Mouse (Mus musculus) mature B cell (primary cell): Measurements from ENCODE around the gene Map3k13.
"Not testable (repeated sequence)": the region's sequence is repeated elsewhere in the genome, so short reads cannot be mapped to it uniquely, and the experiment has no call there.

Experiments used
- in situ Hi-C: fragments of 300-500 bp; cut with MboI; formaldehyde crosslinking; loops from 2 replicates; pipeline ENCODE4 v1.14.3; 2019

The Map3k13 gene

GRCm38 (mm10) chr16:21793875-21794696 is at the start of gene Map3k13:
Map3k13 (plus strand) TSS chr16:21794346.
- in situ Hi-C loops: no loop called here

DNA sequence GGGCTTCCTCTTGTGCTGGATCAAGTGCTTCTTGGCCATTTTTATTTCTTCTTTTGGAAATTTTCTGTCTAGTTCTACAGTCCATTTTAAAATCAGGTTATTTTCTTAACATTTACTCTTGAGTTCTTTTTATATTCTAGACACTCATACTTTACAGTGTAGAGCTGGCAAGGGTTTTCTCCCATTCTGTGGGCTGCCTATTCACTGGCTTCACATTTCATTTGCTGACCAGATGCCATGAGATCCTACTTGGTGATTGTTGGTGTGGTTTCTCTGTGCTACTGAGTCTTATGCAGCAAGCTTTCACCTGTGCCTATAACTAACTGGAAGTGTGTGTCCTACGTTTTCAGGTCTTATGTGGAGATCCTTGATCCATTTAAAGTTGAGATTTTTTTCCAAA is 35.7 kb upstream of the Map3k13 start:
- in situ Hi-C loops: no loop called here

GRCm38 (mm10) chr16:21768255-21768654 is 25.9 kb upstream of the Map3k13 start:
- in situ Hi-C loops: no loop called here

DNA sequence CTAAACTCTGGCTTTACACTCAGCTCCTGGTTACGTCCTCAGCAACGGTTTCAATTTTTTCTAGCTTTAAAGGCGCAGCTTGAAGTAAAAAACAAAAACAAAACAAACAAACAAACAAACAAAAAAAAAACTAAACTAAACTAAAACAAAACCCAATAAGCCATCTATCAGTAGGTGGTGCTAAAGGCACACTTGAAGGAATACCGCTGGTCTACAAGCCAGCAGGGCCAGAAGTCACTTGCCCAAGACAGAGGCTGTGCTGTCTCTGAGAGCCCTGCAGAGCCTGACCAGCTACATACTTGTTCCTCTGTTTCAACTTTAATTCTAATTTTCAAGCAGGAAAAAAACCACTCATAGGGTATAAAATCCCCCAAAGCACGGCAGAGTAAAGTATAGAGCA is 24.5 kb upstream of the Map3k13 start:
- in situ Hi-C loops: no loop called here

DNA sequence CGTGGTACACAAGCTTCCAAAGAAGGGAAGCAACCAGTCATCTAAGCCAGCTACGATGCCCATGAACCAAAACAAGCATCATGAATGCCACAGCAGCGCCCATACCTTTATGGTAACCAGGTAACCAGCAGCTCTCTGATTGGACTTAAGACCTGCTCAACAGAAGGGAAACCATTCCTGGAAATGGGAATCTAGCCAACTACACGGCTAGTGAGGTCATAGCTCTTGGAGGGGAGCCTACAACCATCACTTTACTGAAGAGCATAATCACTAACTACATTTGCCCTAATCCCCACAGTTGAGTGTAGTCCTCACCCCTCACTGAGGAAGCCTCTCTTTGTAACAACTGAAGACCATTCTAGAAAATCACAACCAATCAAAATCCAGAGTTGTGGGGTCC is 19.4 kb upstream of the Map3k13 start:
- in situ Hi-C loops: no loop called here

DNA sequence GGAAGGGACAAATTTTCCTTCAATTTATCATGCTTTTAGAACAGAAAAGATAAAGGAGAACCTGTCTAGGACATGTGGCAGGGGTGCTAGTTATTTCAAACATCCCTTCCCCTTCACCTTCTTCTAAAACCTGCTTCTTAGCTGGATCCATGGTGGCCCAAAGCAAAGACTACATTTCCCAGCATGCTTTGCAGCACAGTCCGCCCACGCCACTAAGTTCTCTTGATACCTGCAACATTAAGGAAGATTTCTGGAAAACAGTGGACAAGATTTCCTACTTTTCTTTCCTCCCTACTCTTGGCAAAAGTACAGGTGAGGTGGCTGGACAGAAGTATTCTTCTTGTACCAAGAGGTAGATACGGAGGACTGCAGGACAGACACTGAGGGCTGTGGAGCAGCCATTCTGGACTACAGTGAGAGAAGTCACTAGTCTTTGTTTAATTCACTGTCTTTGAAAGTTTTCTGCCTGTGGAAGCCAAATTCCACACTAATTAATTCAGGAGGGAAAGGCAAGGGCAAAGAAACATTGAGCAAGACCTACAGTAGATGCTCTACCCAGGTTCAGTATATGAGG is 15.8 kb upstream of the Map3k13 start:
- in situ Hi-C loops: no loop called here

DNA sequence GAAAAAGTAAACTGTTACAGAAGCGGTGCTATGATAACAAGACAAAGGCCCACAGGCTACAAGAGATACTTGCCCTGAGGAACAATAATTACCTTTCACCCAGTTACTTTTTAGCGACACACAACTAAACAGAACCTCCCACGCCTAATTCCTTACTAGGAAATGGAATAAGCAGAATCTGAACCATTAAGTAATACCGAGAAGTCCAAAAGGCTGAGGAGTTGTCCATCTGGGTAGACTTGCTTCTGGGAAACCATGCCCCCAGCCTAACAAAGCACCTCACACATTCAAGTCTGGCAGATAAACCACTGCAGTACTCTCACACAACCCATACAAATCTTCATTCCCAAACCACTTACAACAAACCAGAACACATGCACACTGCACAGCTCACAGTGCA is 15.0 kb upstream of the Map3k13 start:
- in situ Hi-C loops: no loop called here

GRCm38 (mm10) chr16:21781277-21781676 is 12.9 kb upstream of the Map3k13 start:
- in situ Hi-C loops: no loop called here

DNA sequence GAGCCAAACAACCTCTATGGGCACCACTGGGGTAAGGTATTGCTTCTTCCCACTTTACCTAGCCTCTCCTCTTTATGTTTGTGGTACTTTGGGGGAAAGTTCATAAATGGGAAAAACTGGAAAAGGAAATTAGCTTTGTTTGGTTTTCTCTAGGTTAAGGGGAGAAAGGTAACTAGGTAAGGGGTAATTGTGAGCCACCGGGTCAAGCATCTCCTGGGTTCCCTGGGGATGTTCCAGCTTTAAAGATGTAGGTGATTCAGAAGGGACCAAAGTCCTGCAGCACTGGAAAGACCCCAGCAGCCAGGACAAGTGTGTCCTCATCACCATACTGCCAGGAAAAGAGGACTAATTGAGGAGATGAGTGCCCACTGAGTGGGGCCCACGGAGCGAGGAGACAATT is 12.3 kb upstream of the Map3k13 start:
- in situ Hi-C loops: no loop called here

DNA sequence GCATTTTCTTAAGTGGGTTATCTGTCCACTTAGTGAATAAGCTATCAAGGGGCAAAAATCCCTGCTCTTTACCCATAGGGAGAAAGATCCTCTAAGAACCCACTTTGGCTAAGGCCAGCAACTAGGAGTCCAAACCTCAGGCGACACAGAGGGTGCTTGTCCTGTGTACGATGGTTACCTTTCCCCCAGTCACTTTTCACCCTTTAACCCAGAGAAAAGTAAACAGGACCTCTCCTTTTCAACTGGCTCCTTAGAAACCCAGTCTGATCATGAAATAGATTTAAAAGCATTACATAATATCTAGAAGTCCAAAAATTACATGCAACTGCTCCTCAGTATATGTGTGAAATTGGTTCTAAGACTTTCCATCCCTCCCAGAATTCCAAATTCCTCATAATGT is 11.3 kb upstream of the Map3k13 start:
- in situ Hi-C loops: no loop called here

- in situ Hi-C loops: no loop called here
Observed at GRCm38 (mm10) chr16:21785000-21785399, 9.1 kb upstream of the Map3k13 start.

DNA sequence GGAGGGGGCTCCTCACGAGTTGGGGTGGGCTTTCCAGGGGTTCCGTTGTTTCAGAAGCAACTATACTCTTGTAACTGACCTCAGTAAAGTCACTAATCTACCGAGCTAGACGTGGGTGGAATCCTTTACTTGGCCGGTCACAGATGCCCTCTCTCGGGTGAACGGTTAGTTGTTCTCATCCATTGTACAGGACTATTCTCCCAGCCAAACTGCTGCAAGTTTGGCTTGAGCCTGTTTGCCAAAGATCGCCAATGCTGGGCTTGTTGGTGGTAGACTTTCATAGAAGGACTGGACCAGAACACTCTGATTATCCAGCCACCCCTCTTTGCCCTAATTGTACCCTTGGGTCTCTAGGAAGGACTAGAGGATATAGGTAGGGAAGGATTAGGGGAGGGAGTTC is 7.8 kb upstream of the Map3k13 start:
- in situ Hi-C loops: no loop called here

GRCm38 (mm10) chr16:21787516-21788353 is 6.4 kb upstream of the Map3k13 start, which contains the start of gene Ehhadh:
Ehhadh (minus strand) TSS chr16:21787807.
- in situ Hi-C loops: no loop called here

DNA sequence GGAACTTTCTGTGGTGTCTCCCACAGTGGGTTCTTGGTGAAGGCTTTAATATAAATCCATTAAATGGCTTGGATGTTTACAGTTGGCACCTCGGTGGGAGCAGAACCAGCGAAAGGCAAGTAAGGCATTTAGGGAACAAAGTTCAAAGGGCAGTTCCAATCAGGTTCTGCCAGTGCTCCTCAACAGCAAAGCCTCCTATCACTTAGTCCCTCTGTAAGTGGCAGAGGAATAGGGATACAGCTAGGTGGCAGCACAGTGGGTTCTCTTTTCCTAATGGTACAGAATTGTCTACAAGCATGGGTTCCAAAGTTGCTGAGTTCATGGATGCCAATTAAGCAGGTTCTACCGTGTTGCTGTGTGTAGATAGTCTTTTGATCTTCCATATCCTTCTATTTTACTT is 5.6 kb upstream of the Map3k13 start:
- in situ Hi-C loops: no loop called here

- in situ Hi-C loops: no loop called here
Observed at GRCm38 (mm10) chr16:21789180-21789579, 5.0 kb upstream of the Map3k13 start.

GRCm38 (mm10) chr16:21790469-21790868 is 3.7 kb upstream of the Map3k13 start:
- in situ Hi-C loops: no loop called here

DNA sequence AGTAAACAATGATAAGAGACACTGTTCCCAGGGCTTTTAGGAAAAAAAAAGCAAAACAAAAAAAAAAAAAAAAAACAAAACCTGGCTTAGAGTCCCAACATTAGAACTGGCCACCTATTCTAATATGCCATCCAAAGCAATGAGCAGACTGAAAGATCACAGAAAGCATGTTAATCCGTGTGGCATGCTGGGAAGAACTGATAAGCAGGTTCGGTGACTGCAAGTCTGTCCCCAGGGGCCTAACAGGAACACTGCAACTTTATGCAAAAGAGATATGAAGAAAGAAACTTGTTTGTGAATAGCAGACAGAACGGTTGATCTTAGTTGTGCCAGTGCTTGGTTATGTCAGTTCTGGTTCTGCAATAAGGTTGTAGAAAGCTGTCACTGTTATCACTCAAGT is 2.4 kb upstream of the Map3k13 start:
- in situ Hi-C loops: no loop called here

DNA sequence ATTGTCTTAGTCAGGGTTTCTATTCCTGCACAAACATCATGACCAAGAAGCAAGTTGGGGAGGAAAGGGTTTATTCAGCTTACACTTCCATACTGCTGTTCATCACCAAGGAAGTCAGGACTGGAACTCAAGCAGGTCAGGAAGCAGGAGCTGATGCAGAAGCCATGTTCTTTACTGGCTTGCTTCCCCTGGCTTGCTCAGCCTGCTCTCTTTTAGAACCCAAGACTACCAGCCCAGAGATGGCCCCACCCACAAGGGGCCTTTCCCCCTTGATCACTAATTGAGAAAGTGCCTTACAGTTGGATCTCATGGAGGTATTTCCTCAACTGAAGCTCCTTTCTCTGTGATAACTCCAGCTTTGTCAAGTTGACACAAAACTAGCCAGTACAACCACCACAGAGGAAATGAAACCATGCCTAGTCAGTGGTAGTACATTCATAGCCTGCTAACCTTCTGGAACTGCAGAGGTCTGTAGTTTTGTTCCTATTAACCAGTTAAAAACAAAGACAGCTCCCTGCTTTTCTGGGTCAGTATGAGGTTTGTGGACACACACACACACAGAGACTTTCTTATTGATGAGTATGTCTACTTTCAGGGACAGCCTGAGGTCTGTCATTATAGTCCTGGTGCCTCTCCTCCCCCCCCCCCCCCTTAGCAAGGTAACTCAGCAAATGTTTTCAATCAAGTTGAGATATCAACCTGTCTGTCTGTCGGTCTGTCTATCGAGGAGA is 901 bp upstream of the Map3k13 start:
- in situ Hi-C loops: not testable (repeated sequence)

- in situ Hi-C loops: no loop called here
Observed at GRCm38 (mm10) chr16:21794697-21795045, 525 bp downstream of the Map3k13 start.

DNA sequence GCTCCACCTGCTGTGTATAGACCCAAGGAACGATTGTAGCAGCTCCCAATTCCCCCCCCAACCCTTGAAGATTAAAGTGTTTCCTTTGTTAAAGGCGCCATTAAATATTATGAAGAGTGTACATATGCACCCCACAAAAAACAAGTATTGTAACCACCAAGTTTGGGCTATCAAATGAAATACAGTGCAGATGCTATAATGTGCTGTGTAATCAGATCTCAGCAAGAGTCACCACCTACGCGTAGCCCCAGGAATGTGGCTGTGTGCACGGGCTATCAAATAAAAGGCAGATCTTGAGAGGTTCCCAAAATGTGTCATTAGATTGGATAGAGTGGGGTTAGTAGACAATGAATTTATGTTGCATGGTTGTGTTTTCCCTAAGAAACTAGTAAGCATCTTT is 925 bp downstream of the Map3k13 start:
- in situ Hi-C loops: no loop called here

GRCm38 (mm10) chr16:21804258-21804657 is 10.1 kb downstream of the Map3k13 start:
- in situ Hi-C loops: no loop called here

GRCm38 (mm10) chr16:21806892-21807291 is 12.7 kb downstream of the Map3k13 start:
- in situ Hi-C loops: no loop called here
